Mouse (Mus musculus): ENCODE results near the gene Ovol3. TPM values are rescaled to one million over a fixed set of nuclear protein-coding genes. Genes with fewer than 3 reads are reported as not detected.
A peak's percentile ranks its signal among the peaks of the same experiment; 100 is the strongest.
"Not testable (repeated sequence)": the region's sequence is repeated elsewhere in the genome, so short reads cannot be mapped to it uniquely, and the experiment has no call there.

Gene Ovol3
- polyA plus RNA-seq, 1 experiment from 2014 or later: not detected

DNA sequence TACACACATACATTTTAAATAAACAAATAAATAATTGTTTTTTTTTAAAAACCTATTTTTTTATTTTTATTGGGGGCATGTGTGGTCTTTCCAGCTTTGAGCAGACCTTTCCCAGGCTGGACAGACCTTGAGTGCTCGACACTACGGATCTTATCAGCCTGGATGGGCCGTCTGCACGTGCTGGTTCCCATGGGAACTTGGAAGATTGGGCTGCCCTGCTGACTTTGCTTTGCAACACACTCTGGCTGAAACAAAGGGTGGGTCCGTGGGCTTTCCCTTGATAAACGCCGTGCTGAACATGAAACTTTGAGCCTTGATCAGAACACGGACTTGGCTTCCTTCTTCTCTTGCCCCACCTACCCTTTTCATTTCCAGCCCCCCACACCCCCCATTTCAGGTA lies 31.1 kb downstream of the Ovol3 start:
- no peak overlapping the region for H3K4me3 ChIP-seq (replicated peaks; ENCODE audit: low read depth, low read length)
- no peak for ATAC-seq (ENCODE audit: low FRiP score, low TSS enrichment)
- H3K4me1 ChIP-seq (ENCODE audit: control insufficient read depth, insufficient read depth, low read length): no peaks in the 10 kb centered on the region; the same call in 1 of the 2 replicates
- no peak overlapping the region for H3K4me2 ChIP-seq (ENCODE audit: low read length)
- H3K9ac ChIP-seq (replicated peaks; ENCODE audit: low read length): no peak overlapping the region
- H3K9me3 ChIP-seq (ENCODE audit: control insufficient read depth, low read length): no peaks in the 10 kb centered on the region
- WGBS: 13% methylated on average over 8 of the region's 8 CpGs
- H3K27me3 ChIP-seq (ENCODE audit: control insufficient read depth, insufficient read depth, low read length): no peaks in the 10 kb centered on the region
- no peak for DNase-seq
- H3K27ac ChIP-seq (replicated peaks; ENCODE audit: low read depth, low read length): no peak overlapping the region
- H3K36me3 ChIP-seq (ENCODE audit: control insufficient read depth, insufficient read depth, low read length): no peaks in the 10 kb centered on the region

DNA sequence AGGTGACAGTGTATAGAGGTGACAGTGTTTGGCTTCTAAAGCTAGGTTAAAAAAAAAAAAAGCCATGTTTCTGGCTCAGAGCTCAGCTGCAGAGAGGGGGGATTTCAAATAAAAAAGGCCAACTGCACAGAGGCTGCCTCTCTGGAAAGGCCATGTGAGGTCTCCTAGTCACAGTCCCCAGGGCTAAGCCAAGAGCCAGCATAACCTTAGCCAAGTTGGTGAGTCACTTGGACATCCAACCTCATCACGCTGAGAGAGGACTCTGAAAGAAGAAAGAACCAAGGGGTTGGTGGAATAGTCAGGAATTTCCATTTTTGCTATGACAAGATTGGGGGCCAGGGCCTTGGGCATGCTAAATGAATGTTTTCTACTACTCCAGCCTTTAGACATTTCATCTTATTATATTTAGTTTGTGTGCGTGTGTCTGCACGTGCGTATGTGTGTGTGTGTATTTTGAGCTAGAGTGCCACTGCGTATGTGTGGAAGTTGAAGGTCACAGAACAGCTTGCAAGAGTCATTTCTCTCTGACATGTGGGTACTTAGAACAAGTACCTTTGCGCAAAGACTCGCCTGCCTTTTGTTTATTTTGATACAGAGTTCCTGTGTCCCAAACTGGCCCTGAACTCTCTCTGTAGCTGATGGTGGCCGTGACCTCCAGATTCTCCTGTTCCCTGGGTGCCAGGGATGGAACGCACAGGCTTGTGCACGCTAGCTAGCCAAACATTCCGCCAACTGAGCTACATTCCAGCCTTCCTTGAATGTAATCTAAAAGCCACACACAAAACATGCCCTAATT lies 32.4 kb downstream of the Ovol3 start:
- WGBS: 92% methylated on average over 11 of the region's 11 CpGs
- H3K36me3 ChIP-seq (ENCODE audit: control insufficient read depth, insufficient read depth, low read length): no peaks in the 10 kb centered on the region
- H3K4me1 ChIP-seq (ENCODE audit: control insufficient read depth, insufficient read depth, low read length): peaks cover 4% of the 10 kb centered on the region
- no peak overlapping the region for H3K9ac ChIP-seq (replicated peaks; ENCODE audit: low read length)
- no peak overlapping the region for H3K4me2 ChIP-seq (ENCODE audit: low read length)
- H3K27me3 ChIP-seq (ENCODE audit: control insufficient read depth, insufficient read depth, low read length): no peaks in the 10 kb centered on the region
- no peak overlapping the region for H3K4me3 ChIP-seq (replicated peaks; ENCODE audit: low read depth, low read length)
- no peak overlapping the region for H3K27ac ChIP-seq (replicated peaks; ENCODE audit: low read depth, low read length)
- no peaks in the 10 kb centered on the region for H3K9me3 ChIP-seq (ENCODE audit: control insufficient read depth, low read length)
- DNase-seq (no peak), ATAC-seq (ENCODE audit: low FRiP score, low TSS enrichment) (no peak)

DNA sequence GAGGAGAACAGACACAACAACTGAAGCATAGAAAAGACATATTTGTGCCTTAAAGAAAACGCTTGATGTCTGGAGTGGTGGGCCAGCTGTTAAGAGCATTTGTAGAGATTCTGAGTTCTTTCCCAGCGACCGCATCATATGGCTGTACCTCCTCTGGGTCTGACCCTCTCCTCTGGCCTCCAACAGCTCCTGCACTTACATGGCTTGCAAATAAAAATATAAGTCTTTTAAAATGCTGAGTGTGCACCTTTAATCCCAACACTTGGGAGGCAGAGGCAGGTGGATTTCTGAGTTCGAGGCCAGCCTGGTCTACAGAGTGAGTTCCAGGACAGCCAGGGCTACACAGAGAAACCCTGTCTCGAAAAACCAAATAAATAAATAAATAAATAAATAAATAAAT lies 34.9 kb downstream of the Ovol3 start:
- not testable (repeated sequence) for DNase-seq; H3K4me3 ChIP-seq (replicated peaks; ENCODE audit: low read depth, low read length); H3K4me2 ChIP-seq (ENCODE audit: low read length); H3K9me3 ChIP-seq (ENCODE audit: control insufficient read depth, low read length); H3K36me3 ChIP-seq (ENCODE audit: control insufficient read depth, insufficient read depth, low read length); H3K27ac ChIP-seq (replicated peaks; ENCODE audit: low read depth, low read length); H3K27me3 ChIP-seq (ENCODE audit: control insufficient read depth, insufficient read depth, low read length); H3K4me1 ChIP-seq (ENCODE audit: control insufficient read depth, insufficient read depth, low read length); ATAC-seq (ENCODE audit: low FRiP score, low TSS enrichment); H3K9ac ChIP-seq (replicated peaks; ENCODE audit: low read length)
- WGBS: 88% methylated on average over 5 of the region's 5 CpGs

DNA sequence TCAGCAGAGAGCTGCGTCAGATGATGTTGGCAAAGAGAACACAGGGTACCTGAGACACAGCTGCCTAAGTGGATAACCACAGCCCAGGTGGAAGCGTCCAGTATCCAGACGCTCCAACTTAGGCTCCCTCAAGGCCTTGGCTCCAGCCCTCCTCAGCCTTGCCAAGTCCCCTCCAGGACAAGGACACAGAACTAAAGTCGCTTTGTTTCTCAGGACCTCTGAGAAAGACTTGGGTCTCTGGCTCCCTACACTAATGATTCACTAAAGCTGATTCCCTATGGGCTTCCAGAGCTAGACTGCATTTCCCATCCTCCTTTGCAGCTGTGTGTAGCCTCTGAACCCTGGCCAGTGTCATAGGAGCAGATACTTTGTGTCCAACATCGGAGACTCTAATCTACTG lies 35.3 kb downstream of the Ovol3 start:
- DNase-seq (no peak), ATAC-seq (ENCODE audit: low FRiP score, low TSS enrichment) (no peak)
- H3K9me3 ChIP-seq (ENCODE audit: control insufficient read depth, low read length): no peaks in the 10 kb centered on the region
- no peak overlapping the region for H3K27ac ChIP-seq (replicated peaks; ENCODE audit: low read depth, low read length)
- no peak overlapping the region for H3K9ac ChIP-seq (replicated peaks; ENCODE audit: low read length)
- H3K36me3 ChIP-seq (ENCODE audit: control insufficient read depth, insufficient read depth, low read length): no peaks in the 10 kb centered on the region
- H3K4me1 ChIP-seq (ENCODE audit: control insufficient read depth, insufficient read depth, low read length): peaks cover 6% of the 10 kb centered on the region
- H3K4me3 ChIP-seq (replicated peaks; ENCODE audit: low read depth, low read length): no peak overlapping the region
- WGBS: 86% methylated on average over 5 of the region's 5 CpGs
- H3K4me2 ChIP-seq (ENCODE audit: low read length): no peak overlapping the region
- no peaks in the 10 kb centered on the region for H3K27me3 ChIP-seq (ENCODE audit: control insufficient read depth, insufficient read depth, low read length)

DNA sequence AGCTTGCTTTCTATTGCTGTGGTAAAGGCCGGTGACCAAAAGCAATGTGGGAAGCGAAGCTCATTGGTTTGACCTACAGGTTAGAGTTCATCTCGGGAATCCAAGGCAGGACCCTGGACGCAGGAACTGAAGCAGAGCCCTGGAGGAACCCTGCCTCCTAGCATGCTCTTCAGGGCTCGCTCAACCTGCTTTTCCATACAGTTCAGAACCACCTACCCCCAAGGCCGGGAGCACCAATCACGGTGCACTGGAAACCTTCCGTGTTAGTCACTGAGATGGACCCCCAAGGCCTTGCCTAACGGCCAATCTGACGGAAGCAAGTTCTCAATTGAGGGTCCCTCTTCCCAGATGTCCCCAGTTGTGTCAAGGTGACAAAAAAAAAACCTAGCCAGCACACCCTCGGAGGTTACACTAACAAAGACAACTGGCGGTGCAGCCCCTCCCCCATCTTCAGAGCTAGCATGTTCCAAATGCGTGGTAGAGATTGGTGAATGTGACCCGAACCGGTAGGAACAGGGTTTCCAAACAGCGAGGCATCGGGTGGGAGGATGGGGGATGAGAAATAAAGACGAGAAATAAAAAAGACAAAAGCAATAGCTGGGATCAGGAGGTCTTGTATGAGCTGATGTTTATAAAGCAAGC lies 35.9 kb downstream of the Ovol3 start:
- ATAC-seq (ENCODE audit: low FRiP score, low TSS enrichment) (no peak), DNase-seq (no peak)
- Histone ChIP-seq H3K4me1 (ENCODE audit: control insufficient read depth, insufficient read depth, low read length) (peaks cover 7% of the 10 kb centered on the region), H3K27me3 (ENCODE audit: control insufficient read depth, insufficient read depth, low read length) (no peaks in the 10 kb centered on the region), H3K27ac (replicated peaks; ENCODE audit: low read depth, low read length) (no peak overlapping the region), H3K9ac (replicated peaks; ENCODE audit: low read length) (no peak overlapping the region), H3K4me3 (replicated peaks; ENCODE audit: low read depth, low read length) (no peak overlapping the region), H3K36me3 (ENCODE audit: control insufficient read depth, insufficient read depth, low read length) (no peaks in the 10 kb centered on the region), H3K4me2 (ENCODE audit: low read length) (no peak overlapping the region), H3K9me3 (ENCODE audit: control insufficient read depth, low read length) (no peaks in the 10 kb centered on the region)
- 78% methylated on average over 18 of the region's 18 CpGs for whole genome bisulfite sequencing

DNA sequence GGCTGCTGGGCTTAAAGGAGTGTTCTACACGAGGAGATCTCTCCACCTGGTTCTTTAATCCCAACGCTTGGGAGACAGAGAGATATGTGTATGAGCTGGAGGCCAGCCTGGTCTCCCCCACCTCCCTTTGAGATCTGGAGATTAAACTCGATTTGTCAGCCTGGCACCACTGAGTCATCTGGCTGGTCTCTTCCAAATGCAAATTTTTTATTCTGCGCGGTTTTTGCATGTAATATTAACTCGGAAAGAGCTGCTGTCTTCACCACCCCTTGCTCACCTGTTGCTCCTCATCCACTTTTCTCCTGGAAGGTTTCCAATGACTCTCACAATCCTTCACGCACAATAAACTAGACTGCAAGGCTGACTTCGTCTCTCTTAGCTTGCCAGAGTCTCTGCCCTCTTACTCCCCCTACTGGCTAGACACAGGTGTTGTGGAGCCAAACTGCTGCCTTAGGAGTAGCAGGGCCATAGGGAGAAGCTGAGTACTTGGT lies 37.0 kb downstream of the Ovol3 start, which contains the start of gene Capns1:
Gene Capns1, minus strand, starts transcription at position 331 of the 491 bp plus-strand sequence.
- Histone ChIP-seq H3K27ac (replicated peaks; ENCODE audit: low read depth, low read length) (no peak within 1 kb of the TSS), H3K27me3 (ENCODE audit: control insufficient read depth, insufficient read depth, low read length) (no peaks in the 10 kb centered on the region), H3K4me2 (ENCODE audit: low read length) (peak within 1 kb of the TSS; percentile 28), H3K4me3 (replicated peaks; ENCODE audit: low read depth, low read length) (no peak within 1 kb of the TSS), H3K9ac (replicated peaks; ENCODE audit: low read length) (no peak within 1 kb of the TSS), H3K4me1 (ENCODE audit: control insufficient read depth, insufficient read depth, low read length) (peaks cover 8% of the 10 kb centered on the region), H3K36me3 (ENCODE audit: control insufficient read depth, insufficient read depth, low read length) (no peaks in the 10 kb centered on the region), H3K9me3 (ENCODE audit: control insufficient read depth, low read length) (no peaks in the 10 kb centered on the region)
- 9% methylated on average over 8 of the region's 8 CpGs for WGBS
- peak; percentile 91 for DNase-seq
- no peak for ATAC-seq (ENCODE audit: low FRiP score, low TSS enrichment)

DNA sequence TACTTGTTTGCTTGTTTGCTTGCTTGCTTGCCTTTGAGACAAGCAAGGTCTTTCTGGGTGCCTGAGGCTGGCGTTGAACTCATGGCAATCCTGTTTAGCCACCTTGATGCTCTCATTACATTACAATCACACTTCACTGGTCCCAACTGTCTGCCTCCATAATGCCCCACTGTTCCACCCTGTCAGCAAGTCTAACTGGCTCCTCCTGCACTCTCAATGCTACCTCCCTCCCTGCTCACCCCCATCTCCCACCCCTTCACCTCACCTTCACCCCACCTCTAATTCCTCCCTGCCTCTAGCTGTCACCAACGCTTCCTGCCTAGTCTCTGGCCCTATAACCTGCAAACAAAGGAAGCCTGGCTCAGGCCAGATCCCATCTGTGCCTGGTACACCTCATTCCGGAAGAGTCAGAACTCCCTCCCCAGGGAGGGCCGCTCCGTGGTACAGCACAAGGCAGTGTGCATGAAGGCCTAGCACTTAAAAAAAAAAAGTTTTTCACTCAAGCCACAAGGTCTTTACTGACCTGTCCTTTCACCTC lies 37.9 kb downstream of the Ovol3 start:
- Histone ChIP-seq H3K36me3 (ENCODE audit: control insufficient read depth, insufficient read depth, low read length) (no peaks in the 10 kb centered on the region), H3K4me3 (replicated peaks; ENCODE audit: low read depth, low read length) (no peak overlapping the region), H3K4me1 (ENCODE audit: control insufficient read depth, insufficient read depth, low read length) (peaks cover 17% of the 10 kb centered on the region), H3K9ac (replicated peaks; ENCODE audit: low read length) (no peak overlapping the region), H3K4me2 (ENCODE audit: low read length) (no peak overlapping the region), H3K9me3 (ENCODE audit: control insufficient read depth, low read length) (no peaks in the 10 kb centered on the region), H3K27ac (replicated peaks; ENCODE audit: low read depth, low read length) (no peak overlapping the region), H3K27me3 (ENCODE audit: control insufficient read depth, insufficient read depth, low read length) (no peaks in the 10 kb centered on the region)
- ATAC-seq (ENCODE audit: low FRiP score, low TSS enrichment): no peak
- no peak for DNase-seq
- WGBS: 78% methylated on average over 5 of the region's 5 CpGs

DNA sequence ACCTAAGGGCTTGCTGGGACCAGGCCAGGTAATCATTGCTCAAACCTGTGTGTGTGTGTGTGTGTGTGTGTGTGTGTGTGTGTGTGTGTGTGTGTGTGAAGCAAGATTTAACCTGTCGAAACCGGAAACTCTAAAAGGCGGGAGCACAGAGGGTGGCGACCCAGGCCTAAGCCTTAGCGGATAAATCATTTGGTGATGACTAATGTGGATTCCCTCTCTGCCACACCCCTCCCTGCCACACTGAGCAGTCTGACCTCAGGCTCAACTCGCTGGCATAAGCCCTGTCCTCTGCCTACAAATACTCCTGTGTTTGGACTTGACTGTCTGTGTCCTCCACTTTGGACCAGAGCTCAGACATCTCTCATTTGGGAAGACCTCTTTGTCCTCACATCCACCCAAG lies 39.4 kb downstream of the Ovol3 start:
- no peak overlapping the region for H3K27ac ChIP-seq (replicated peaks; ENCODE audit: low read depth, low read length)
- ATAC-seq (ENCODE audit: low FRiP score, low TSS enrichment): no peak

More for the DNA sequence above, 39.4 kb downstream of the Ovol3 start:
- Histone ChIP-seq H3K9me3 (ENCODE audit: control insufficient read depth, low read length) (no peaks in the 10 kb centered on the region), H3K9ac (replicated peaks; ENCODE audit: low read length) (no peak overlapping the region), H3K27me3 (ENCODE audit: control insufficient read depth, insufficient read depth, low read length) (no peaks in the 10 kb centered on the region), H3K4me3 (replicated peaks; ENCODE audit: low read depth, low read length) (no peak overlapping the region), H3K4me2 (ENCODE audit: low read length) (no peak overlapping the region), H3K4me1 (ENCODE audit: control insufficient read depth, insufficient read depth, low read length) (peaks cover 19% of the 10 kb centered on the region), H3K36me3 (ENCODE audit: control insufficient read depth, insufficient read depth, low read length) (peaks cover 13% of the 10 kb centered on the region)
- 82% methylated on average over 6 of the region's 6 CpGs for WGBS
- no peak for DNase-seq

Measured in midbrain, embryonic 14.5 days (tissue).